Mouse (Mus musculus) brain, embryonic 18.5 days (tissue): ENCODE measurements around the gene Fancc.

Experiments
- DNase-seq: peaks from one replicate; pipeline ENCODE4 v3.0.0-alpha.2; 2012; ENCODE audit warnings: low read depth, low spot score

Fancc gene

DNA sequence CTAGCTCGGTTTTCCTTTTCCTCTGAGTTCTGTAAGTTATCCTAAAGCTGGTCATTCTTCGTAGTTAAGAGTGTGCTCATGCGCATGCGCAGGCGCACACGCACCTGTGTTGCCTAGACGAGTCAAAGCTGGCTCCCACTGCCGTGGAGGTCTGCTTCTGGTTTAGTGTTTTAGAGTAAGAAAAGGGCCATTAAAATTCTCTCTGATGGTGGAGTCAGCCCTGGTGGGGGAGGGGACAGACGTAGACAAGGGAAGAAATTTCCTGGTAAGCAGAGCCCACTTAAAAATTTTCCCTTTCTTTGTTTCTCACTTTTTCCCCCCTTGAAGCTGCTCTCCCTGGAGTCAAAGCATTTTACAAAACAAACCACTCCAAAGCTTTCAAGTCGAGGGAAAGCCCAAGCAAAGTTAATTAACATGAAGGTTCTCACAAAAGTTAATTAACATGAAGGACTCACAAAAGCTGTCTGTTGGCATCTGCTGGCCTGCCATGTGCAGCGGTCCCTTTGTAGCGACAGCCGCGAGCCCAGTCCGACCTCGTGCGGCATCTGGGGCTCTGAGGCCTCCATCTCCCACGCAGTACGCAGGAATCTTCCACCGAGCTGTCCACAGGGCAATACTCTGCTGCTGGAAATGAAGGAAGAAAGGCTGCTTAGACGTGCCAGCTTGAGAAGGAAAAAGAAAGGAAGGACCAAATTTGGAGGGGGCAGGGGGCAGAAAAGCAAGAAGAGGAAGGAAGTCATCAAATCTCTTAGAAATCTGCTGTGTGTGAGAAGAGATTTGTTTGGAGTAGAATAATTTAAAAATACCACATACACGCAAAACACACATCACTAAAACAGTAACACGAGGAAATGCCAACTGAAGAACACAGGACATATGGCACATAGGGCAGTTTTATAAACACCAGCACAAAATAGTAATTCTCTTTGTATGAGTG, at the start of gene Fancc:
Gene Fancc (minus strand): TSS at position 633 of the 937 bp plus-strand sequence.
- no peak for DNase-seq

DNA sequence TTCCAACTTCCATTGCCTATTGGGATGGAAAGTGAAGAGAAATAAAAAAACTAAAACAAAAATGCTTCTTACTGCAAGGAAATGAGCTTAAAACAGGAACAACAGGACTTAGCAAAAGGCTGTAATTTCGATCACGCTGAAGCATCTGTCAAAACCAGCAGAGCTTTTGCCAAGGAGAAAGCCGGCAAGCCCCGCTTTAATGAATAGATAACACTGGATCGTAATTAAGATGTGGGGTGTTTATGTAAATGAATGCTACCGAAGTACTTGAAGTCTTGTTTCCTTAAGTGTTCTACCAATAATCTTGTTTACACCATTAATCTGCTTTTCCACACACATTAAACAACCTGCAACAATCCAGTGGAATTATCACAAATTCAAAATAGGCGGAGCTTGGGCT, 48.2 kb upstream of the Fancc start:
- DNase-seq = no peak

DNA sequence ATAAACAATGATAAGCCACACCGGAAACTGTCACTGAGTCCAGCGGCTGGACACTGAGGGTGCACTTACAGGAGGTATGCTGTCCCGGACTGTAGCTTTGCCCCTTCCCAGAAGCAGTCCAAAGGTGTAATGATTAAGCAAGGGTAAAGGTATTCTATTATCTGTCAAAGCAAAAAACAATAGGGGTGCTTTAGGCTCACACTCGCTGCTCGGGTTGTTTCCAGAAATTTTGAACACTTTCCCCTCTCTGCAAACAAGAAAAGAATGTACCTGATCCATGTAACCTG, 47.8 kb upstream of the Fancc start:
- no peak for DNase-seq

DNA sequence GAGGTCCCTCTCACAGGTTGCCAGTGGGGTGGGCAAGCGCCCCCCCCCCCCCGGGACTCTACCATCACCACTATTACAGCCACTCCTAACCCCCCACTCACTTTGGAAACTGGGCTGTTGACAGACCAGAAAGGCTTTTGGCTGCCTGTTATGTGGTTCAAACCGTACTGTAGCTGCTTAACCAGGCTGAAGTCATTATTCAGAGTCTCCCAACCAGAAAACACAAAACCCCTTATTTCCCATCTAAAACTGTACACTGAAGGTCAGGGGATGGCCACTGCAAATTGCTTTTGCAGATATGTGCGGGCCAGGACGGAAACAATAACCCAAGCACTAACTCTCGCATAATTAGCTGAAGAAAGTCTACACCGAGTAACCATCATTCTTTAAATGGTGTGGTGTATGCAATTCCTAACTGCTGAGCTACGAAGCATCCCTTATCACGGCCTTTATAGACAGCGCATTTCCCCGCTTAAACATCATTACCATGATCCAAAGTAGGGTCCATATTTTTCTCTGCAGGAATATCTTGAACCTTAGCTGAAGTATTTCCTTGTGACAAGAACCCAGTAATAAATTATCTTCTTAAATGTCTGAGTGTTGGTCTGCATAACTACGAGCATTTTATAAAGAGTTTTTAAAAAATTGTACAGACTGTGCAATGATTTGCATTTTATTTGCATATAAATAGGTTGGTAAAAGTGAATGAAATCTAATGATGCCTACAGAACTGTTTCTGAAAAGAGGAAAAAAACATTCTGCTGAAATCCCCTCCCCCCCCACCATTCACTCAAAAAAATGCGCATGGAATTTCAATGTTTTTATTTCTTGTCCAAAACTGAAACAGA, 47.3 kb upstream of the Fancc start:
- DNase-seq = no peak

DNA sequence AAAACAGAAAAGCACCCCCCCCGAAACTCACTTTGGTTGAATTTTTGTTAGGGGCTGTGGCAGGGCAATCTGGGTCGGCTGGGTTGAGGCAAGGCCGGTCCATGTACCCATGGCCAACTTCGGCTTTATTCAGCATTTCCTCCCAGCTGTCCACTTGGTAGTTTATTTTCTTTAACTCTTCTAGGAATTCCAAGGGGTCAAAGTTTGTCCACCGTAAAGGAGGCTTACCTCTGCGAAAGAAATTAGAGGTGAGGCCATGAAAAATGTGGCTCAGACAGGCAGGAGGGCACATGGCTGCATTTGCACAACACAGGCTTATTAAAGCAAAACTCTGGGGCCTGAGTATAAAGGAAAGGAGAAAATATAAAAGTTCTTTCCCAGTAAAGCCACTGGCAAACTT, 46.4 kb upstream of the Fancc start:
- DNase-seq = no peak

DNA sequence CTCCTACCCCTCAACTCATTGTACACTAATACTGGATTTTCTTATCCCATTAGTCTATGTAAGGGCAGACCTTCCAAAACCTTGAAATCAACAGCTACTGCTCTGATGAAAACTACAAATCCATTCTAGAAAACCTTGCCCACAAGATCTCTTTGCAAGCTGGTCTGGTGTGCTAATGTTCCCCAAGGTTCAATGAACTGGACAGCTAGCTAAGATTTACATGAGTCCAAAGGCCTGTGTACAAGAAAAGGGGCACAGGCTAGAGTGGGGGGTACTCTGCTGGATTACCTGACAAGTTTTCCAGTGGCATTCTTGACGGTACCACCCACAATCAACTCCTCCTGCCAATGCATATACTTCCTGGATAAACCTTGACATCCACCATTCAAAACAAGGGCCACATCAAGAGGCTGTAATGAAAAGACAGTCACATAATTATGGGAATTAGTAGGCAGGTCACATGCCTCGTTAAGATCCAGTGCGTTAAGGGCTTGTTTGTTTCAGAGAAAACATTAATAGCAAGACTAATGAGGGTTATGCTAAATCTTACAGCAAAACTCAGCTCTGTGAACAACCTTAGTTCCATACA, 45.8 kb upstream of the Fancc start:
- no peak for DNase-seq

DNA sequence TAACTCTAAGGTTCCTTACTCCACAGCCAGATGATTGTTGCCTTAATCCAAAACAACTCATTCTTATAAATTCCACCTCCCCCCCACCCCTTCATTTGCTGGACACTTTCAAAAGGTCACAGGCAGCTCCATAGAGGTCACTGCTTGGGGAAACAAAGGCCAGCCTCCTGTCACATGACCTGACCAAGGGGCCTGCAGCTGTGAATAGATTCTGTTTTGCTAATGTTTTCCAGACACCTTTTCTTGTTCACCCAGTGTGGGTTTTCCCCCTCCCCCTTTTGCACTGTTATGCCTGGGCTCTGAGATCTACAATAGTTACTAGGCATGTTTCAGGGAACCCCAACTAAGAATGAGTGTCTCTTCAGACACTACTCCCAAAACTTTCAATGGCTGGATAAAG, 44.4 kb upstream of the Fancc start:
- DNase-seq = no peak

DNA sequence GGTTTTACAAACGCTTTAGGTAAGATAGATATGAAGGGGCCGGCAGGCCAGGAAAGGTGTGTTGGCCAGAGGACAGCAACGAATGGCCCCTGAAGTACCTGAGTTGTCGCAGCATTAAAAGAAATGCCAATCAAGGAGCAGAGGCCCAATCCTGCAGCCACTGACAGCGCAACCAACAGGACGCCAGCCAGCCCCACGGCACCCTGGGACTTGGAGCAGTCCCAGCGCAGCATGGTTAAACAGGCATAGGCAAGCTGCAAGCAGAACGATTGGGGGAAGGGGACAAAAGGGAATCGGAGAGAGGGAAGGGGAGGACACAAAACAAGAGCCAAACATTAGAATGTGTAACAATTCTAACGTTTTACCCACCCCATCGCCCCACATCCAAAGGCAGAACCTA, 43.5 kb upstream of the Fancc start:
- DNase-seq = no peak

DNA sequence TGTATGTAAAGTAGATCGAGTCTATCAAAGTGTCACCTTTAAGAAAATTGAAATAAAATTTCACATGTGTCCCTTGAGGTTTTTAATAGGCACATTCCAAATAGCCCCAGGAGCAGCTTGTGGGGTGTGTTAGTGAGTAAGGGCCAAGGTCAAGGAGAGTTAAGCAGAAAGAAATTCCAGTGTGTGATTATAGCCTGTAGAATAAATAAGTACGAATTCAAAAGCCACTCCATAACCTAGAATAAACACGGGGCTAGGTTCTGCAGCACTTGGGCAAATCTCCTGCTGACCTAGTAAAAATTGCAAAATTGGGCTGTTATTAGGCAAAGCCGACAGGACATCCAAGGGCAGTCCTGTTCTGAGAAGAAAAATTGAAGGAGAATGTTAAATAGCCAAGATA, 37.9 kb upstream of the Fancc start:
- DNase-seq = no peak

DNA sequence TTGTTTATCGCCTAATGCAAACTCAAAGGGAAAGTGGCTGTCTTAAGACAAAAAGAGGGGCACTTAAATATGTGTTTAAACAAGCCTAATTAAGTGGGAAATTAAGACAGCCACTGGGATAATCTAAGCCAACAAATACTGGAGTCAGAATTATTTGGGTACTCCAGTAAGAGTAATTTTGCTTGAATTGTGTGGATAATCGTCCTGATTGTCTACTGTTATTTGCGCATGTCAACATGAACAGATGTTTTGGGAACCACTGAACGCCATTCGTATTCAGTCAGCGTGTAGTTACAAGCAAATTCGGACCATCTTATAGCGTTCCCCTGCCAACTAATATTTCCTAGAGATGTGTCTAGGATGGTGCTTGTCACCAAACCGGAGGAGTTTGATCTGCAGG, 33.8 kb upstream of the Fancc start:
- no peak for DNase-seq

DNA sequence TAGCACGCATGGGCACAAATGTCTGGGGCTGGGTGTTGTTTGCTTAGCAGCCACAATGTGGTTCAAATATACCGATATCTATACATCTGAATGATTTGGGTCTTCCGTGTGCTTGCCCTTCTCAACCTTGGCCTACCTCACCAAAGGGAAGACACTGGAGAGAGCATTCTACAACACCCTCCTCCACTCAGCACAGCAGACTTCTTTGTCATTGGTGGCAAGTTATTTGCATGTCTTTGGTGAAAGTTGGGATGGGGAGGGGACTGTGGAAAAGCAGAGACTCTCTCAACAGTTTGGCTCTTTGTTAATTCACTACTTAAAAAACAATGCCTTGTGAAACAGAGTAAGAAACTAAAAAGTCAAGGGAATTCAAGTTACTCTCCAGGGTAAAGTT, 33.3 kb upstream of the Fancc start:
- no peak for DNase-seq

DNA sequence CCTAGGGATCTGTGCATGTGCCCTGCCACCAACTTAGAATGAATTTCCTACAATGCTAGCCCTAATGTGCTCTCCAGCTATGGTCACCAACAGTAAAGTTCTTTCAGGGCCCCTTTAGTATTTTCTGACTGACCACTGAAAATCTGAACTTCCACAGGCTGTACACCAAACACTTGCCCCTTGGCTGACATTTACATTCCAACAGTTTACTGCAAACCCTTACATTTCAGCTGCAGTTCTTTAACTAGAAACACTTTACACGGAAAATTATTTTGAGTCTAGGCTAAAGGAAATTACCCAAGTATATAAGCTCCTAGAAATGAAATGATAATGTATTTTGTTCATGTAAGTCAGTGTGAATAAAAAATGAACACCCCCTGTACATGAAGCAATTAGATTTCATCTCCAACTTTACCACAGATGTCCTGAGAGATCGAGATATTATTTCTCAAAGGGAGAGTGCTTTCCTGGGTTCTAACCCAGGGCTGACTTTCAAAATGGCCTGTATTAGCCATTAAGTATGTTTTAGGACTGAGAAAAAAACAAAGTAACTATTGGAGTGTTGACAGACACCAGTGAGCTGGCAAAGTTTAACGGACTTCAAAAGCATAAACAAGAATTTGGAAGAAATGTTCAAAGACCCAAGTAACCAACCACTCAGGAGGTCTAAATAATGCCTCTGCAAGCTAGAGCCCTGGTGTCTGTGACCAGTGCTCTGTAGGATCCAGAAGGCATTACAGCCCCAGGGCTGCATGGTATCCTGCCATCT, 32.7 kb upstream of the Fancc start:
- DNase-seq = no peak

DNA sequence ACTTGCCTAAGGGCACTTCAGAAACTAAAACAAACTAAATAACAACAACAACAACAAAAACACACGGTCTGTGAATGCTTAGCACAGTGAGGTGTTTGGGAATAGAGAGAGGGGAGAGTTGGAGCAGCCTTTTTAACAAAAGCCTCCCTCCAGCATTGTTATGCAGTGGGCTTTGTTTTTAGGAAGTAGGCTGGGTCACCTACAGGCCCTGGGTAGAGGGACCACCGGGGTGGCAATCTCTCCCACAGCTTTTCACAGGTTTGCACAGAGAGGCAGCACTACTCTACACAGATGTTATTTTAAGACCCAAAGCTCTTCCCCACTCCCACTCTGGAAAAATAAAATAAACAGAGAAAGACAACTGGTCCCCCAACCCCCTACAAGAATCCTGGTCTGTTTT, 31.8 kb upstream of the Fancc start:
- no peak for DNase-seq

DNA sequence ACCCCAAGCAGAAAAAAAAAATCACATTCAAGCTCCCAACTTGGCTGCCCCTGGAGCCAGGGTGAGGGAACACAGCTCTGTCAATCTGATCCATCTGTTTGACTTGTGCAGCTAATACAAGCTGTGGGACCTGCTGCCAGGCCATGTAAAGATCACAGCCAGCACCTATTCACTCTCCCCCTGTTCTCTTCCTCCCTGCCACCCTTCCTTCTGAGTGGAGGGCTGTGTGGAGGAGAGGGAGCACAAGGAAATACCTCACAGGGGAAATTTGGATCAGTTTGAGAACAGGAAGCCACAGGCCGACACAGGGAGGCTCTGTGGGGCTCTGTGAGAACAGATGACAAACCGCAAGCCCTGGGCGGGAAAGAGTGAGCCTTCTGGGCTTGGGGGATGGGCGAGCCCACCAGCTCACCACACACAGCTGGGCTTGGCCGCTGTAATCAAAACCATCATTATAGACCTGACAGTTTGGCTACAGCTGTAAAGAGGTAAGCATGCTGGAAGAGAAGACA, 31.1 kb upstream of the Fancc start:
- DNase-seq = no peak

DNA sequence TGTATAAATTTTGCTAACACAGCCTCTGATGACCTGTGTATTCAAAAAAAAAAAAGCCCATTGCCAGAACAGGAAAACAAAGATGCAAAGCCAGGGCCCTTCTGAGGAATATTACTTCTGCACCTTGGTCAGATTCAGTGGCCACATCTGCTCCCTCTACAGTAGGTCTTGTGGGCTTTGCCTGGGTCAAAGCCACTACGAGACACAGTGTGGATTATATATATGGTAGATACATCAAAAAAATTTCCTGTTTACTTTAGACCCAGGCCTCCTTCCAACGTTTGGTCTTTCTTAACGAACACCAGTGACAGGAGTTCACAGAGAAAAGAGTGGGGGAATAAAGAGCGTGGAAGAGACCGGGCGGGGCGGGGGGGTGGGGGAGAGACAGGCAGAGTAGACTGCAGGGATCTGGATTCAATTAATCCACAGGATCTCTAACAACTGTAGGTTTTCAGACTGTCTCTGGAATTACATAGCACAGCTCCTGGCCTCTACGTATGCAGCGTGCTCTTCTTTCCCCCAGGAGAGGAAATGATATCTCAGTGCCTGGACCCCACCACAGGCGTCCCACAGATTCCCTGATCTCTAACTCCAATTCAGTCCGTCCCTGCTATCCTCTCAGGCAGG, 28.6 kb upstream of the Fancc start:
- no peak for DNase-seq

DNA sequence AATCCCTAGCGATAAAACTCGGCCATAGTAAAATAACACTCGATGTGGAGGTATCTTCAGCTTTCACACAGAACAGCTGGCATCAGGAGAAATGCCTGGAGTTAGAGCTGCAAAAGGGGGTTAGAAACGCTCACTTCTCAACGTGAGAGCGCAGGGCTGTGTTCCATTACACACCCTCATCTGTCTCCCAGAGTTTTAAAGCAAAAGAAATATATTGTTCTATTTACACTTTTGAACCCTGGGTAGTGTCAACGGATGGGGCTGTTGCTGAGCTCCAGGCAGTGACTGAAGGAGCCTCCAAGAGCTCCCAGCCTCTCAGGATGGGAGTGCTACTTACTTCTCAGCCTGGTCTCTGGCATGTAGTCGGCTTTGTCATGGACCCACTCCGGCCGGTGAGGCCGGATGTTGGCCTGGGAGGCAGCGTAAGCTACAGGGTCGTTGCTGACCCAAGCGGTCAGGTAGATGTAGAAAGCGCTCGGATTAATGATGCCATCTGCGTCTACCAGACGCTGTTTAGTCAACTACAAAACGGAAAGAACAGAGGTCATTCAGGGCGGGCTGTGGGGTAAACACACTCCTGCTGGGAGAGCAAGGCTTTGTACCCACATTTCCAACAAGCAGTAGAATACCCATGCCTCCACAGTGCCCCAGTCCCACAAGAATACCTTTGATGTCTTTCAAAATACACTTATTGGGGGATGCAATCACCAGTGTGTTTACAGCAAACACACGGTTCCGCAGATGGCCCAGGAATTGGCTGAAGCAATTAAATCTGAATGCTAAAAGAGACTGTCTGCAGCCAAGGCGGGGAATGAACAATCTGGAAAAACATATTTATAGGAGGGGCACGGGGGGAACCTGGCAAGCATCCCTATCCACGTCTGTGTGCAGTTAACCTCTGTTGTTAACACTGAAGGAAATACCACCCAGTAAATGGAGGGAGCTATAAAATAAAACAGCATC, 27.8 kb upstream of the Fancc start:
- no peak for DNase-seq

DNA sequence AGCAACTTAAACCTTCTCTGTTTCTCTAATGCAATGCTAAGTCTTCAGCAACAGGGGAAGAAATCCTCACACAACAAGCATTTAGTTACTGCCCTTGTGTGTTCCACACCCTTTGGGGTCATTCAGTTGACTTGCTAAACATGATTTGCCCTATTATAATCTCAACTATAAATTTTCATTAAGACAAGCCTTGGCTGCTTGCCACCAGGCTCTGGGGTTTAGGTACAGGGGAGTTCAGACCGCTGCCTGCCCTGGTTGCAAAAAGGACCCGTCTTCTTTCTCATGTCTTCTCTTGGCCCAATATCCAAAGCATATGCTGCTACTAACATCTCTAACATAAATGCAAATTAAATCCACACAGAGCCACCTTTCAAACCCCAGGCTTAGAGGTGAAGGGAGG, 27.0 kb upstream of the Fancc start:
- DNase-seq = no peak

DNA sequence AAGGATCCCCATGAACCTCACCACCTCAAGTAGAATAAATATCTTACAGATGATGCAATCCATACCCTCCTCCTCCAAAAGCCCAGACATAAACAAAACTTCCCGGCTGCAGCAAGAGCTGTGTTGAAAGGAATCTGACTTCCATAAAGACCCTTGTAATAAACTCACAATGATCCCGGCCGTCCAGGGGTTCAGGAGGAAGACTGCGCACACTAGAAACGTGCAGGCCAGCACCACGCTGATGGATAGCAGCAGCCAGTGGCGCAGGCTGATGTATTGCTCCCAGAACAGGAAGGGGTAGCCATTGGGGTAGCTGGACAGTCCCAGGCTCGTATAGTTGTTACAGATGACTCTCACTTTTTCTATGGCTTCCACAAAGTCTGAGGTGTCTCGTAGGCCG, 25.8 kb upstream of the Fancc start:
- no peak for DNase-seq

DNA sequence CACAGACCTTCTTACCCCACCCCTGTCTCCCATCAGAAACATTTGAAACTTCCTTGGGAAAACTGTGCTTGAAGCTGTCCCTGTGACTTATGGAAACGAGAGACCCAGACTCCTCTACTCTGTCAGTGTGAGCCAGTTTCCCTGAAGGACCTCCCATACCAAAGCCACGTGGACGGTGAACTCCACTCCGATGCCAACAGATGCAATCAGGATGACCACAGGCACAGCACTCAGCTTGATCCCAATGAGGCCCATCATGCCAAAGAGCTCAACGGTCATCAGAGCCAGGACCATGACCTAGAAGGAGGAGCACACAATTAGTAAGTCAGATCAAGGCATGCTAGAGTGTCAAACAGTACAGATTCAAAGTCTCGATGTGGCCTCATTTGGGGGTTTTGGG, 23.0 kb upstream of the Fancc start:
- no peak for DNase-seq

DNA sequence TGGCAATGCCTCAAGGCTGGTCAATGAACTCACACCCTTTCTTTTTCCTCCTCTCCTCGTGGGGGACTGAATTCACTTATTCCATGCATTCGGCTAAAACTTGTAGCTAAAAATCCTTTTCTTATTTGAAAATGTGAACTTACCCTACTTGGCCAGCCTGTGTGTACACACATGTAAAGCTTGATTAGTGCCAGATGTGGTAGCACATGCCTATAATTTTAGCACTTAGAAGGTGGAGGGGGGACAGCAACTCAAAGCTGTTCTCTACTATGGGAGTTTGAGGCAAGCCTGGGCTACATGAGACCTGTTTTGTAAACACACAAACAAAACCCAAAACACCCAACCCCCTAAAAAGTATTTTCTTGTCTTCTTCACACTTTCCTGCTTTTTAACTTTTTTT, 19.5 kb upstream of the Fancc start:
- DNase-seq = no peak
